Mouse (Mus musculus) gastrocnemius, postnatal 4 days (tissue): ENCODE measurements around the gene Olfr697. TPM values are rescaled to one million over a fixed set of nuclear protein-coding genes. Genes with fewer than 3 reads are reported as not detected.
"Not testable (repeated sequence)": the region's sequence is repeated elsewhere in the genome, so short reads cannot be mapped to it uniquely, and the experiment has no call there.

Experiments
- DNase-seq, 2 experiments: peaks; one replicate each; pipeline ENCODE4 v3.0.0; 2021 to 2022; ENCODE audit warnings: low spot score in 2 of 2, mixed read lengths in 2 of 2
- long read RNA-seq, 2 experiments: library from polyadenylated mRNA; stranded (forward); transcript quantifications; one replicate each; pipeline ENCODE4 v2.0.0; 2021
- total RNA-seq, 2 experiments: library from RNA; stranded (reverse); gene quantifications; 2 replicates each; pipeline ENCODE4 v1.2.3; 2021

Olfr697 gene
- not detected for total RNA-seq
- long read RNA-seq, experiment 1: 0 reads
- long read RNA-seq, experiment 2: 0 reads

DNA sequence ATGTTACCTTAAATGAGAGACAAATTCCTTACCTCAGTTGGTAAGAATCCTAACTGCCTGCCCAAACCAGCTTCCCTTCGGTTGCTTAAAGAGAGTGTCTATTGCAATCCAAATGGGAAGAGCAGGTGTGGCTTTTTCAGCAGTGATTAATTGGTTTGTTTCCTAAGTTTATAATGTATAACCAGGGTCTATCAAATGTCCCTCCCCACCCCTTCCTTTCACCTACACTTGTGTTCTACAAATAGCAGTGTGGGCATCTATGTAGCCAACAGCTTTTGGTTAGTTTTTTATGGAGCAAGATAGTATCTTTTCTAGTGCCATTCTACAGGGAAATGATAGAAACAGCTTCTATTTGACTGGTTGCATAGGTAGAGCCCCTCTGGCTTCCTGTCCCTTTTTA, at the start of gene Olfr697:
TSS of gene Olfr697 (minus strand) at position 101 of the 400 bp plus-strand sequence.
- DNase-seq: no peak

GRCm38 (mm10) chr7:106788330-106788729, 46.1 kb upstream of the Olfr697 start:
- DNase-seq: no peak

GRCm38 (mm10) chr7:106761008-106761407, 18.8 kb upstream of the Olfr697 start:
- DNase-seq: not testable (repeated sequence)

GRCm38 (mm10) chr7:106758800-106759199, 16.6 kb upstream of the Olfr697 start:
- no peak for DNase-seq

GRCm38 (mm10) chr7:106755297-106755696, 13.1 kb upstream of the Olfr697 start, which contains the start of gene Olfr698:
TSS of gene Olfr698 (minus strand) at chr7:106755397.
- no peak for DNase-seq

GRCm38 (mm10) chr7:106745811-106746210, 3.6 kb upstream of the Olfr697 start:
- DNase-seq: no peak

GRCm38 (mm10) chr7:106737028-106737427, 5.2 kb downstream of the Olfr697 start:
- DNase-seq: no peak

GRCm38 (mm10) chr7:106733717-106734116, 8.5 kb downstream of the Olfr697 start:
- DNase-seq: no peak

GRCm38 (mm10) chr7:106725654-106726053, 16.6 kb downstream of the Olfr697 start:
- not testable (repeated sequence) for DNase-seq

GRCm38 (mm10) chr7:106716296-106716695, 25.9 kb downstream of the Olfr697 start, which contains the start of gene Olfr695:
TSS of gene Olfr695 (minus strand) at chr7:106716396.
- no peak for DNase-seq

- no peak for DNase-seq
Measured at GRCm38 (mm10) chr7:106711463-106711862, 30.8 kb downstream of the Olfr697 start.

GRCm38 (mm10) chr7:106707705-106708104, 34.5 kb downstream of the Olfr697 start:
- not testable (repeated sequence) for DNase-seq

DNA sequence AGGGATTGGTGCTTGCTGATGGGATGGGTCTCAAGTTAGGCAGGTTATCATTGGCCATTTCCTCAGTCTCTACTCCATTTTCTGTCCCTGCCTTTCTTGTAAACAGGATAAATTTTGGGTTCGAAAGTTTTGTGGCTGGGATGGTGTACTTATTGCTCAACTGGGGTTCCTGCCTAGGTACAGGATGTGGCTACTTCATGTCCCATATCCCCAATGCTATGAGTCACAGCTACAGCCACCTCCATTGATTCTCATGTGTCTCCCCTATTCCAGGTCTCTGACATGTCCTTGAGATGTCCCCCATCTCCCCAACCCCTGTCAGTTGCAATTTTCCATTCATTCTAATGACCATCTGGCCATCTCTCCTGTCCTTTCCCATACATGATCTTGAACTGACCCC, 45.4 kb downstream of the Olfr697 start:
- DNase-seq: no peak

DNA sequence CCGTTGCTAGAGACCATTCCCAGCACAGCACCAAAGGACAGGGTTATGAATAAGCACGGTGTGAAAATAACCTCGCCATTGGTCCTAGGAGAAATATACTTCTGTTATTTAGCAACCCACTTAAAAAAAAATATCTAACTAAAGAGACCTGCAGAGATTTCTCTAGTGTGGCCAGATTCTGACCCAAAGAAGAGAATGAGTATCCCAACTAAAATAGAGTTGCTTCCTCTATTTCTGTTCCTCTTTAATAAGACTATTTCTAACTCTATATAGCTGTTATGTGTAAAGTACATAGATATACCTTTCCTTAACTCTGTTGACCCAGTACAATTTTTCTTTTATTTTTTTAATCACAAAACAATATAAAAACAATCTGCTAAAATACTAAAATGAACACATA, 49.3 kb downstream of the Olfr697 start:
- no peak for DNase-seq

DNA sequence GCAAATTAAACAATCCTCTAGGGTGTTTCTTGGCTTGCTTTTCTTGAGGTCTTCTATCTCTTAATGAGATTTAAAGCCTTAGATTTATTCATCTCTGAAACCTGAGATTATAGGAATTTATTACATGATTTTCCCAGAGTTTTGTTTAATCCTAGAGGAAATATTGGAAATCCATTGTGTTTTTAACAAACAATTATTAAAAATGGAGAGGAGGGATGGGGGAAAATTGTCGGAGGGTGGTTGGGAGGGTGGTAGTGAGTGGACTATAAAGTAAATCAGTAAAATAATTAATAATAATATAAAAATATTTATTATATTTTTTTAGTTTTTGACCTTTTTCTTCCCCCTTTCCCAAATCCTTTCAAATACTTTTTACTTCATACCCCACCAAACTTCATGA, 50.5 kb downstream of the Olfr697 start, which contains the start of gene Olfr694:
TSS of gene Olfr694 (minus strand) at position 101 of the 400 bp plus-strand sequence.
- no peak for DNase-seq

Other genes with a start within 250 kb of the Olfr697 start
- not detected for gene Olfr693, start 61.9 kb downstream of the Olfr697 start, total RNA-seq
- gene Olfr694, start 50.6 kb downstream of the Olfr697 start, total RNA-seq: not detected
- gene Olfr695, start 26.0 kb downstream of the Olfr697 start, total RNA-seq: not detected
- not detected for gene Olfr698, start 13.0 kb upstream of the Olfr697 start, total RNA-seq
- gene Olfr699, start 50.8 kb upstream of the Olfr697 start, total RNA-seq: not detected
- gene Olfr700, start 66.4 kb upstream of the Olfr697 start, total RNA-seq: not detected
- gene Olfr701, start 71.7 kb upstream of the Olfr697 start, total RNA-seq: not detected
- not detected for gene Olfr702, start 91.5 kb upstream of the Olfr697 start, total RNA-seq
- not detected for gene Olfr703, start 100.9 kb upstream of the Olfr697 start, total RNA-seq
- not detected for gene Olfr704, start 120.7 kb upstream of the Olfr697 start, total RNA-seq
- not detected for gene Olfr705, start 134.4 kb upstream of the Olfr697 start, total RNA-seq
- not detected for gene Olfr706, start 145.7 kb upstream of the Olfr697 start, total RNA-seq
- gene Olfr707, start 158.8 kb upstream of the Olfr697 start, total RNA-seq: not detected
- not detected for gene Olfr1532-ps1, start 165.6 kb upstream of the Olfr697 start, total RNA-seq
- not detected for gene Olfr709-ps1, start 189.8 kb upstream of the Olfr697 start, total RNA-seq
- gene Olfr710, start 205.9 kb upstream of the Olfr697 start, total RNA-seq: not detected
- gene Olfr6, start 221.5 kb upstream of the Olfr697 start, total RNA-seq: not detected
- not detected for gene Olfr711, start 233.0 kb upstream of the Olfr697 start, total RNA-seq